Mouse (Mus musculus) ES-E14 (cell line): ENCODE data around the gene Mtcl1.

Experiments used
- CHD2 ChIP-seq: IDR thresholded peaks from 2 replicates; pipeline ENCODE4 v1.6.1; 2014; ENCODE audit warnings: mild to moderate bottlenecking, low read depth, low read length, inconsistent platforms
- HCFC1 ChIP-seq: IDR thresholded peaks from 2 replicates; pipeline ENCODE4 v1.6.1; 2012; ENCODE audit warnings: low read length, inconsistent platforms, borderline replicate concordance; ENCODE audit not compliant: insufficient read depth
- MAFK ChIP-seq: IDR thresholded peaks from 2 replicates; pipeline ENCODE4 v1.6.1; 2014; ENCODE audit warnings: mild to moderate bottlenecking, low read depth, low read length, inconsistent platforms; ENCODE audit not compliant: insufficient read depth
- ZC3H11A ChIP-seq: IDR thresholded peaks from 2 replicates; pipeline ENCODE4 v1.6.1; 2012; ENCODE audit warnings: low read depth, mild to moderate bottlenecking, inconsistent platforms, low read length, borderline replicate concordance
- ZNF384 ChIP-seq: IDR thresholded peaks from 2 replicates; pipeline ENCODE4 v1.6.1; 2012; ENCODE audit warnings: low read depth, low read length, inconsistent platforms

- TF ChIP-seq MAFK: no peak
- no peak for TF ChIP-seq CHD2
- TF ChIP-seq ZNF384: no peak
- TF ChIP-seq HCFC1: no peak
- TF ChIP-seq ZC3H11A: no peak
Measured at GRCm38 (mm10) chr17:66297721-66298120, 151.8 kb downstream of the Mtcl1 start.
